Mouse (Mus musculus) adrenal gland, postnatal 14 days (tissue): Measurements from ENCODE around the gene Lsm2. TPM values are rescaled to one million over a fixed set of nuclear protein-coding genes. Genes with fewer than 3 reads are reported as not detected.
A peak's percentile ranks its signal among the peaks of the same experiment; 100 is the strongest.

Source experiments
- DNase-seq: peaks from one replicate; pipeline ENCODE4 v3.0.0; 2021; ENCODE audit warnings: mixed read lengths
- total RNA-seq: library from RNA; stranded (reverse); gene quantifications from 2 replicates; pipeline ENCODE4 v1.2.3, GENCODE M21; 2021

Gene Lsm2
- total RNA-seq, 1 experiment from 2014 or later = 39.4 TPM

- no peak for DNase-seq
Observed at GRCm38 (mm10) chr17:35013221-35013620, 31.6 kb downstream of the Lsm2 start.

DNA sequence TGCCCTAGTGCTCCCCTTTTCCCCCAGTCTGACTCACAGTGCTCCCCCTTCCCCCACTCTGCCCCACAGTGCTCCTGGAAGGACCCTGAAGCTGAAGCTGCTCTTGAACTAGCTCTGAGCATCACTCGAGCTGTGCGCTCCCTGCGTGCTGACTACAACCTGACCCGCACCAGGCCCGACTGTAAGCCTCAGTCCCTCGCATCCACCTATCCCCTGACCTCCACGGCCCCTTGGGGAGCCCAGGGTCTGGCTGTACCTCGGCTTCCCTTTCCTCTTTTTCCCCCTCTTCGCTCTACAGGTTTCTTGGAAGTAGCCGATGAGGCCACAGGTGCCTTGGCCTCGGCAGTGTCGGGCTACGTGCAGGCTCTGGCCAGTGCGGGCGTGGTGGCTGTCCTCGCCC lies 33.6 kb downstream of the Lsm2 start:
- no peak for DNase-seq

- DNase-seq = peak; percentile 80
Observed at GRCm38 (mm10) chr17:35016376-35016775, 34.7 kb downstream of the Lsm2 start, which contains the start of gene Vwa7. TSS of gene Vwa7 (plus strand) at chr17:35016579.

DNA sequence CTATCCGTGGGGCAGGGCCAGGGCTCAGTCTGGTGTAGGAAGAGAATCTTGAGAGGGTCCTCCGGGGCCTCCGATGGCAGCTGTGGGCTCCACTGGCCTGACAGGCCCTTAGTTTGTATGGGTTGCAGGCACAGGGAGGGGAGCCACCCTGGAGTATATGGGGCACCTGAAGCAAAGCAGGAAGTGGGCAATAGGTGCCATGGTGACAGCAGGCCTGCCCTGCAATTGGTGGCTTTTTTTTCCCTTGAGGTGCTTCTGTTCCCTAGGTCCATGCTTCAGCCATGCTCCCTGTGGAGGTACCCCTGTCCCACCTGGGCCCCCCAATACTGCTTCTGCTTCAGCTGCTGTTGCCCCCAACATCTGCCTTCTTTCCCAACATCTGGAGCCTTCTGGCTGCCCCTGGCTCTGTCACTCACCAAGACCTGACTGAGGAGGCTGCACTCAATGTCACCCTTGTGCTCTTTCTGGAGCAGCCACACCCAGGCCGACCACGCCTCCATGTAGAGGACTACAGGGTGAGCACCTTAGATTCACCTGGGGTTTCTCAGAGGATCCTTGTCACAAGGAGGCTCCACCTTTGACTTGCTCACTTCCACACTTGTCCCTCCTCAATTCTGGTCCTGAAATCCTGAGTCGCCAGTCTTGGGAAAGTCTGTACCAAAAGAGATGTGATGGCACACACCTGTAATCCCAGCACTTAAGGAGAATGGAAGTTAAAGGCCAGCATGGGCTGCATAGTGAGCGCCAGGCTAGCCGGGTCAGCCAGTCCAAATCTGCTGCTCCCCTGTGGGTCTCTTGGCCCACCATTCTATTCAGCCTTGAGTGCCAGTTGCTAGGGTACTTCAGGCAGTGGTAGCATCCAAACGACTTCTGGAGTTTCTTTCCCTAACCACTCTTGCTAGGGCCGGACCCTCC lies 35.4 kb downstream of the Lsm2 start:
- DNase-seq = no peak

- DNase-seq = no peak
Observed at GRCm38 (mm10) chr17:35017706-35018030, 36.0 kb downstream of the Lsm2 start.

DNA sequence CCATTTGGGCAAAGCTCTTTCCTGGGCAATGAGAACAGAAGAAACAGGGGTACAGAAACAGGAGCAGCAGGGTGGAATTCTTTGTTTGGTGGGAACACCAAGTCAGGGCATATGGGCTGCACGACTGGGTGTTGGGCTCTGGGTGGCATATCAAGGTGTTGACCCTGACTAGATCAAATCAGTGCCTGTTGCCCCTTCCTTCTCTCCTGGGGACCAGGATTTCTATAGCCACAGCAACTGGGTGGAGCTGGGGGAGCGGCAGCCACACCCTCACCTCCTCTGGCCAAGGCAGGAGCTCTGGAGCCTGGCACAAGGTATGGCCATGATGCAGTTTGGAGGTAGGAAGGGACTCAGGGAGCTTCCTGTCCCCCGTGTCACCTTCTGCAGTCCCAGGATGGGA lies 36.5 kb downstream of the Lsm2 start:
- no peak for DNase-seq

- no peak for DNase-seq
Observed at GRCm38 (mm10) chr17:35019894-35020293, 38.2 kb downstream of the Lsm2 start.

GRCm38 (mm10) chr17:35020551-35020950 lies 38.9 kb downstream of the Lsm2 start:
- DNase-seq = no peak

GRCm38 (mm10) chr17:35021163-35021808 lies 39.6 kb downstream of the Lsm2 start:
- DNase-seq = peak; percentile 95

GRCm38 (mm10) chr17:35021842-35022477 lies 40.3 kb downstream of the Lsm2 start:
- DNase-seq = peak; percentile 3

GRCm38 (mm10) chr17:35022541-35023060 lies 40.9 kb downstream of the Lsm2 start:
- DNase-seq = no peak

DNA sequence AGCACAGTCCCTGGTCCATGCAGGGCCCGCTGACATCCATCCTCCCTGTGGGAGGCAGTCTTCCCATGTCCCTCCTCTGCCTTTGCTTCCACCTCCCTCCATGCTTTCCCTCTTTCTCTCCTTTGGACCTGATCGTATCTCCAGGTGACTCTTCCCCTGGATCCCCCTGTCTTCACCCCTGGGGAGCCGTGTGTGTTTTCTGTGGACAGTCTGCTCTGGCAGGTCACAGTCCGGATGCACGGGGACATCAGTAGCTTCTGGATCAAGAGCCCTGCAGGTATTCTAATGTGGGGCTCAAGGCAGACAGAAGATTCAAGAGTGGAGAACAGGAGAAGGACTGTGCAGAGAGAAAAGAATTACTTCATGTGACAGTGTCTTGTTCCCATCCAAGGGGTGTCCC lies 41.6 kb downstream of the Lsm2 start:
- no peak for DNase-seq

- no peak for DNase-seq
Observed at GRCm38 (mm10) chr17:35023756-35024155, 42.1 kb downstream of the Lsm2 start.

- no peak for DNase-seq
Observed at GRCm38 (mm10) chr17:35024261-35024660, 42.6 kb downstream of the Lsm2 start.

- DNase-seq = peak; percentile 51
Observed at GRCm38 (mm10) chr17:35024691-35025488, 43.2 kb downstream of the Lsm2 start.

- DNase-seq = no peak
Observed at GRCm38 (mm10) chr17:35026206-35026605, 44.5 kb downstream of the Lsm2 start.

DNA sequence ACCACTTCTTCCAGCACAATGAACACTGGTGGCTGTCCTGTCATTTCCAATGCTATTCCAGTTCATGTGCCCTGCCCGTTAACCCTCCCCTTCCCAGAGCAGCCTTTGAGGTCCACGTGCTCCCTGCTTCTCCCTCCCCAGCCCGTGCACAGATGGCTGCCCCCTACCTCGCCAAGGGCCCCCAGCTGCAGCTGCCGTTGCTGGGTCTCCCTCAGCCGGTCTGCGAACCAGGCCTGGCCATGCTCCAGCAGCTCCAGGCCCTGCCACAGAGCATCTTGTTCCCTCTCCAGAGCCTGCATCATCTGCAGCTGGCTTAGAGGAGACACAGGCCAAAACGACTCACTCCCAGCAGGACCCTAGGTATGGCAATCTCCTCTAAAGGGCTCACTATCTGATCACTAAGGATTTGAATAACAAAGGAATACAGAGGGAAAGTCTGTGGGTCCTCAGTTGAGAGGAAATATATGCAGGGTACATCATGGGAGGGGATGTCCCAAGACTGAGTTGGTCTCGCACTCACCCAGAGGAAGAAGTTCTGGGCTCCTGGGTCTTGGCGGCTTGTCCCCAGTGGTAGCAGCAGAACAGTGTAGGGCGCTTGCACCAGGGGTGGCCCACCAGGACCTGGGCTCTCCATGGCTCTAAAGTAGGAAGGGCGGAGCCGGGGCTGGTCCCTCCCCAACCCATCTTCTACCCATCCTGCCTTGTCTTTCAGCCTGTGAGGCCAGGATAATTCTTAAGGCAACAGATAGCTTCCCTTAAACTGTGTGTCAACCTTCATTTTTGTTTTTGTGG lies 45.8 kb downstream of the Lsm2 start, which contains the start of gene Sapcd1:
Gene Sapcd1 (minus strand): TSS at position 740 of the 792 bp plus-strand sequence.
- no peak for DNase-seq

- DNase-seq = no peak
Observed at GRCm38 (mm10) chr17:35028315-35028714, 46.7 kb downstream of the Lsm2 start.

- no peak for DNase-seq
Observed at GRCm38 (mm10) chr17:35029691-35030532, 48.2 kb downstream of the Lsm2 start.

- DNase-seq = peak; percentile 2
Observed at GRCm38 (mm10) chr17:35031272-35031671, 49.6 kb downstream of the Lsm2 start.
